Mouse (Mus musculus): ENCODE data around the gene Gm5447. TPM values are rescaled to one million over a fixed set of nuclear protein-coding genes. Genes with fewer than 3 reads are reported as not detected.

Gm5447 gene
- polyA plus RNA-seq, 1 experiment: not detected

DNA sequence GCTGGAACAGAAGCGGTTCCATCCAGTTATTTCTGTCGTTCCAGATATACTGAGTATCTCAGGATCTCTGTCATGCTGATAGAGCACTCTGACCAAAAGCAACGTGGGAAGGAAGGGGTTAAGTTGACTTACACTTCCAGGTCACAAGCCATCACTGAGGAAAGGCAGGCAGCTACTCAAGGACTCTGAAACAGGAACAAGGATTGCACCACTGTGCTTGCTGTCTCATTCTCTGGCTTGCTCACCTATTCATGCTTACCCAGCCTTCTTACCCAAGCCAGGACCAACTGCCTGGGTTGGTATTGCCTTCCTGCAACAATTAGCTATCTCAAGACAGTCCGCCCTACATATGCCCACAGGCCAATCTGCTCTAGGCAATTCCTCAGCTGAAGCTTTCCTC is 31.0 kb downstream of the Gm5447 start:
- H3K27ac ChIP-seq (ENCODE audit: control insufficient read depth, insufficient read depth, low read length): no peak overlapping the region
- H3K27me3 ChIP-seq (ENCODE audit: control insufficient read depth, insufficient read depth, low read length): no peaks in the 10 kb centered on the region
- no peaks in the 10 kb centered on the region for H3K4me1 ChIP-seq (replicated peaks; ENCODE audit: control insufficient read depth, insufficient read depth, low read length)
- no peaks in the 10 kb centered on the region for H3K36me3 ChIP-seq (ENCODE audit: control insufficient read depth, insufficient read depth, low read length)
- no peak overlapping the region for H3K4me3 ChIP-seq (ENCODE audit: control insufficient read depth, insufficient read depth, low read length)
- no peak for DNase-seq
- 79% methylated on average over 4 of the region's 4 CpGs for WGBS
- TF ChIP-seq POLR2A (IDR thresholded peaks at IDR 0.05; ENCODE audit: control insufficient read depth, extremely low read depth, insufficient read depth, low read length, poor library complexity) (no peak), CTCF (IDR thresholded peaks at IDR 0.05; ENCODE audit: borderline replicate concordance, control insufficient read depth, extremely low read depth, insufficient read depth, low read length, poor library complexity) (no peak)

DNA sequence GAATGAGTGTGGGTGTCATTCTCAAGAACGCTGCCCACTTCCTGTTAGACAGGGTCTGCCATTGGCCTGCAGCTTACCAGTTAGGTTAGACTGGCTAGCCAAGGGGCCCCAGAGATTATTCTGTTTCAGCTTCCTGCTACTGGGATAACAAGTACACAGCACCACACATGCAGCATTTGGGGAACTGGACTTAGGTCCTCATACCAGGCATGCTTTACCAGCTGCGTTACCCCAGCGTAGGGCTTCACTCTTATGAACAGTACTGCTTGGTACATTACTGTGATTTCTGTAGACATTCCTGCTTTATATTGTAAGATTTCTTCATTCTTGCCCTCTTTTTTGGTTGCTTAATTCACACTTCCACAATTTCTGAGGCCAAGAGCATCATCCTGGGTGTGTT is 43.5 kb downstream of the Gm5447 start:
- H3K36me3 ChIP-seq (ENCODE audit: control insufficient read depth, insufficient read depth, low read length): no peaks in the 10 kb centered on the region
- no peak for TF ChIP-seq CTCF (IDR thresholded peaks at IDR 0.05; ENCODE audit: borderline replicate concordance, control insufficient read depth, extremely low read depth, insufficient read depth, low read length, poor library complexity)
- no peak for TF ChIP-seq POLR2A (IDR thresholded peaks at IDR 0.05; ENCODE audit: control insufficient read depth, extremely low read depth, insufficient read depth, low read length, poor library complexity)
- H3K27me3 ChIP-seq (ENCODE audit: control insufficient read depth, insufficient read depth, low read length): no peaks in the 10 kb centered on the region
- no peak overlapping the region for H3K27ac ChIP-seq (ENCODE audit: control insufficient read depth, insufficient read depth, low read length)
- H3K4me1 ChIP-seq (replicated peaks; ENCODE audit: control insufficient read depth, insufficient read depth, low read length): no peaks in the 10 kb centered on the region
- DNase-seq: no peak
- no peak overlapping the region for H3K4me3 ChIP-seq (ENCODE audit: control insufficient read depth, insufficient read depth, low read length)
- WGBS: 83% methylated on average over 3 of the region's 3 CpGs

DNA sequence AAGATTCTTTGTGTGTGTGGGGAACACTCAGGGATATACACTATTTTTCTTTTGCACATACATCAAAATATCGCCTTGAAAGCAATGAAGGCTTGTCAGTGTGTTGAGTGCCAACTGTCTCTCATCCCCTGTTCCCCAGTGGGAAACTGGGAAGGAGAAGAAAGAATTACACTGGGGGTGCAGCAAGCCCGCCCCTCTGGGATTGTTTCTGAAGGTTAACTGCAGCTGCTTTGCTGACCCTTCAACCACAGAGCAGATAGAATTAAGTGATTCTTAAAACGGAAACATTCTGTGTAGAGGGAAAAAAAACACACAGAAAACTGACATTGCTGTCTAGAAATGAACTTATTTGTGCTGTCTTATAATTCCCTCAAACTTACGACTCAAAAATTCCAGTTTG is 47.5 kb downstream of the Gm5447 start:
- WGBS: 85% methylated on average over 4 of the region's 4 CpGs
- TF ChIP-seq POLR2A (IDR thresholded peaks at IDR 0.05; ENCODE audit: control insufficient read depth, extremely low read depth, insufficient read depth, low read length, poor library complexity): no peak
- TF ChIP-seq CTCF (IDR thresholded peaks at IDR 0.05; ENCODE audit: borderline replicate concordance, control insufficient read depth, extremely low read depth, insufficient read depth, low read length, poor library complexity): no peak
- no peaks in the 10 kb centered on the region for H3K27me3 ChIP-seq (ENCODE audit: control insufficient read depth, insufficient read depth, low read length)
- H3K36me3 ChIP-seq (ENCODE audit: control insufficient read depth, insufficient read depth, low read length): no peaks in the 10 kb centered on the region
- H3K27ac ChIP-seq (ENCODE audit: control insufficient read depth, insufficient read depth, low read length): no peak overlapping the region
- DNase-seq: no peak
- no peak overlapping the region for H3K4me3 ChIP-seq (ENCODE audit: control insufficient read depth, insufficient read depth, low read length)
- no peaks in the 10 kb centered on the region for H3K4me1 ChIP-seq (replicated peaks; ENCODE audit: control insufficient read depth, insufficient read depth, low read length)

DNA sequence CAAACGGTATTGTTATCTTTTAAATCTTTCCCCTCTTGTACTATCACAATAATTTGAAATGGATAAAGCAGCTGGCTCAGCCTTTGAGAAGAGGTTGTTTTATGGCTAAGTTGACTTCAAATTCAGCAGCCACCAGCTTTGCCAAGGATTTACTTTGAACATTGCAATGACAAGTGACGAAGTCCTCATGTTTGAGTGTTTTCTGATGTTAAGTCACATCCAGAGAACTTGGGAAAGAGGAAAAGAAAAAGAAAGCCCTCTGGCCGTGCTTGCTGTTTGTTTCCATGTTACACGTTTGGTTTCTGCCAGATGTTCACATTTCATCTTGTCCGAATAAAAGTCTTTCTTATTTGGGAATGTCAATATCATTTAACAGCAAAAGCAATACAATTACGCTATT is 47.9 kb downstream of the Gm5447 start:
- TF ChIP-seq POLR2A (IDR thresholded peaks at IDR 0.05; ENCODE audit: control insufficient read depth, extremely low read depth, insufficient read depth, low read length, poor library complexity) (no peak), CTCF (IDR thresholded peaks at IDR 0.05; ENCODE audit: borderline replicate concordance, control insufficient read depth, extremely low read depth, insufficient read depth, low read length, poor library complexity) (no peak)
- H3K4me3 ChIP-seq (ENCODE audit: control insufficient read depth, insufficient read depth, low read length): no peak overlapping the region
- DNase-seq: no peak
- no peaks in the 10 kb centered on the region for H3K36me3 ChIP-seq (ENCODE audit: control insufficient read depth, insufficient read depth, low read length)
- no peak overlapping the region for H3K27ac ChIP-seq (ENCODE audit: control insufficient read depth, insufficient read depth, low read length)
- H3K27me3 ChIP-seq (ENCODE audit: control insufficient read depth, insufficient read depth, low read length): no peaks in the 10 kb centered on the region
- H3K4me1 ChIP-seq (replicated peaks; ENCODE audit: control insufficient read depth, insufficient read depth, low read length): no peaks in the 10 kb centered on the region
- 90% methylated on average over 6 of the region's 6 CpGs for WGBS

DNA sequence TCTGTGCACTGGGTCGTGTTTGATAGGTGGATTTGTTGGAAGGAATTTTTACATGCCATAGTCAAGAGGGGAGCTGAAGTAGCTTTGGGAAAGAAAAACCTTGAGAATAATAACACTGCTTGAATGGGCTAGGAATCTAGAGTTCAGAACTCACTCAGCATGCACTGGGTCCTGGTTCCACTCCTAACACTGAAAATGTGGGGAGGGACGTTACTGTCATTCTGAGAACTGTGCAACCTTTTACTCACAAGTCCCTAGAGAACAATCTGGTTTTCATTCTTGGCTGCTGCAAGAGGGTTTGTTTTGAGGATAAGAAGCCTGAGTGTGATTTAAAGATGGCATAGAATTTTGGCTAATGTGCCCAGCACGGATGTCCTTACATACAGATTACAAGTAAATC is 49.7 kb downstream of the Gm5447 start:
- TF ChIP-seq POLR2A (IDR thresholded peaks at IDR 0.05; ENCODE audit: control insufficient read depth, extremely low read depth, insufficient read depth, low read length, poor library complexity) (no peak), CTCF (IDR thresholded peaks at IDR 0.05; ENCODE audit: borderline replicate concordance, control insufficient read depth, extremely low read depth, insufficient read depth, low read length, poor library complexity) (no peak)
- Histone ChIP-seq H3K27ac (ENCODE audit: control insufficient read depth, insufficient read depth, low read length) (no peak overlapping the region), H3K27me3 (ENCODE audit: control insufficient read depth, insufficient read depth, low read length) (no peaks in the 10 kb centered on the region), H3K4me3 (ENCODE audit: control insufficient read depth, insufficient read depth, low read length) (no peak overlapping the region), H3K4me1 (replicated peaks; ENCODE audit: control insufficient read depth, insufficient read depth, low read length) (no peaks in the 10 kb centered on the region), H3K36me3 (ENCODE audit: control insufficient read depth, insufficient read depth, low read length) (no peaks in the 10 kb centered on the region)
- DNase-seq: no peak
- WGBS: 92% methylated on average over 3 of the region's 3 CpGs

Other genes with a start within 250 kb of the Gm5447 start
- gene Irf4, start 225.0 kb upstream of the Gm5447 start, polyA plus RNA-seq (2012; rRNA removed): 6.6 and 7.4 TPM in 2 replicates
- gene Hus1b, start 26.4 kb upstream of the Gm5447 start, polyA plus RNA-seq (2012; rRNA removed): 0.77 and 1.1 TPM in 2 replicates
- gene Exoc2, start 111 bp upstream of the Gm5447 start, polyA plus RNA-seq (2012; rRNA removed): 25.7 and 25.9 TPM in 2 replicates